Mouse (Mus musculus): Measurements from ENCODE around the gene Efnb2. TPM values are rescaled to one million over a fixed set of nuclear protein-coding genes. Genes with fewer than 3 reads are reported as not detected.
A peak's percentile ranks its signal among the peaks of the same experiment; 100 is the strongest.

The Efnb2 gene
- total RNA-seq, 2 experiments from 2014 or later, result 67.2 to 69.6 TPM

- DNase-seq (ENCODE audit: low spot score in 2 of 2), result no peak
- intact Hi-C loops (cut with DNase I), result loop anchor here (2.0 to 10.0 kb wide), 6 partner anchors 433 to 1641 kb away; no protein-coding TSS in a partner anchor
Observed at GRCm38 (mm10) chr8:8657692-8658355, 3.2 kb downstream of the Efnb2 start.

- DNase-seq (ENCODE audit: low spot score in 2 of 2), result peak in 1 of 2 experiments; percentile 60
- intact Hi-C loops (cut with DNase I), result loop anchor here (2.0 to 10.0 kb wide), 6 partner anchors 432 to 1640 kb away; no protein-coding TSS in a partner anchor
Observed at GRCm38 (mm10) chr8:8656578-8657441, 4.2 kb downstream of the Efnb2 start.

DNA sequence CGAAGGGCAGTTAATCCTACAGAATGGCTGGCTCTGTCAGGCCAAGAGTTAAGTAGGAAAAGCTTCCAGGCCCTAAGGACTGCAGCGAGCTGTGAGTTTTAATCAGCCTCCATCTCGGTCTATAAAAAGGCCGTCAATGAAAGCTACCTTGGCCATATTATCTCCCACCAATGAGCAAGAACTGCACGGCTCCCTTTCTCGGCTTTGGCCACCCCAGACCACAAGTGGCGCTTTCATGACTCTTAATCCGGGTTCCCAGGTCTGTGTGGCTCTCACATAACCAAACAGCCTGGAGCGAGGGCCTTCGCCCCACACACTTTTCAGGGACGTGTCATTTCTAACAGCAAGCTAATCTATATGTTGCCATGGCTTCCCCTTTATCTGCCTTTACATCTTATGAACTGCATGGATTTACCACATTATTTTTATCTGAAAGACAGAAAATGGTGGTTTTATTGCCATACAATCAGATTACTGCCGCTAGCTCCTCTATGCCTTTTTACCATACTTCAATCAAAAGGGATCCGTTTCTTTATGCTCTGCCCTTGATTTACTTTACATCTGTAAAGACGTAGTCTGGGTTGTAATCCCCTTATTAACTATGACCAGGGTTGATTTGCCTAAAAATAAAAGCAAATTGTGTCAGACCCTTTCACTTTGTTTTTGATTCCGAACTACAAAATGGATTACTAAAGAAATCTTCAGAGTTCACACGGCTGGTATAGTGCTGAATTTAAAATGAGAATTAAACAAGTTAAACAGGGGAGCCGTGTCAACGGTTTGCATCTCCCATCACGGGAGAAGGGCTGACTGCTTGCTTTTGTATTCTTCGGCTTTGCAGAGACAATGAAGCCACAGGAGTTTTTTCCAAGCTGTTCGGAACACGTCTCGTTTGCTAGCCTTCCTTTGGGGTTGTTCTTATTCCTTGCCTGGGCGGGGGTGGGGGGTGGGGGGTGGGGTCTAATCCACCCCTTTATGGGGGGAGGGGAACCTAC, 5.4 kb downstream of the Efnb2 start:
- DNase-seq (ENCODE audit: low spot score in 2 of 2), result no peak
- intact Hi-C loops (cut with DNase I), result loop anchor here (2.0 to 10.0 kb wide), 6 partner anchors 431 to 1638 kb away; no protein-coding TSS in a partner anchor

DNA sequence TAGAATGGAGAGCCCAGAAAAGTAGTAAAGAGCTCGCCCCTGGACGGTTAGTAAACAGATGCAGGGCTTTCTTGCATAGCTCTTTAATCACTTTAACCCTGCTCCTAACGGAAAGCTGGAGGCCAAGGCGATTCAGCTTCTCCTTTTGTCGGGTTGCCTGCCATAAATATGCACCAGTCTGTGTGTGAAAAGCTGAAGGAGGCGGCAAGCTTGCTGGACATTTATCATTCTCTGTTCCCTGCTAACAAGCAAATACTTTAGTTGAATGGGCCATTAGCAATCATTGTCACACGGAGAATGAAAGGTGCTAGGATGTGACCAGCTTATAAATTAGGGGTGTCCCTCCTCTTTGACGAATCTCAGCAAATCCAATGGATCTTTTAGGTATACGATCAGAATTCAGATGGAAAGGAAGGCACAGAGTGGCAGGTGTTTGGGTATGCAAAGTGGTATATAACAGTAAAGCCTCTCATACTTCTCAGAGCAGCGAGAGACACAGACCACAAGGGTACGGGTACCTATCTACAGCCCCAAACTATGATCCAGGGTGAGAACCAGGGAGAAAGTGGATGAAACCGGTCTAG, 7.0 kb downstream of the Efnb2 start:
- DNase-seq (ENCODE audit: low spot score in 2 of 2), result no peak
- intact Hi-C loops (cut with DNase I), result loop anchor here (10.0 kb wide), 4 partner anchors 549 to 1349 kb away; no protein-coding TSS in a partner anchor

DNA sequence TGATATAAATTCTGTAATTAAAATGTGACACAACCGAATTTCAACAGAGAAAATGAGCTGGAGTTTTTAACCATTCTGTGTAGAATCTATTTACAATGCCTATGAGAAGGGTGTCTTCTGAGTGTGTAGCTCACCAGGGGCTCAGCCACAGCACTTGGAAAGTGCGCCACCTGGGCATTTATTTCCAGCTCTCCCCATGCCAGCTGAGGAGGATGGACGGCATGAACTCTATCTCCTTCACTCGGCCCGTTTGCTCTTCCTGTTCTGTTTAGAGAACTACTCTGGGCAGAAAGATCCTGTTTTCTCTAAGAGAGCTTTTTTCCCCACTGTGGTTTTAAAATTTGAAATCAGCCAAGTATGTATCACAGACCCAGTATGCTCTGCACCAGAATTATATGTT, 7.7 kb downstream of the Efnb2 start:
- intact Hi-C loops (cut with DNase I), result loop anchor here (10.0 kb wide), 4 partner anchors 549 to 1349 kb away; no protein-coding TSS in a partner anchor
- DNase-seq (ENCODE audit: low spot score in 2 of 2), result peak in 1 of 2 experiments; percentile 50

DNA sequence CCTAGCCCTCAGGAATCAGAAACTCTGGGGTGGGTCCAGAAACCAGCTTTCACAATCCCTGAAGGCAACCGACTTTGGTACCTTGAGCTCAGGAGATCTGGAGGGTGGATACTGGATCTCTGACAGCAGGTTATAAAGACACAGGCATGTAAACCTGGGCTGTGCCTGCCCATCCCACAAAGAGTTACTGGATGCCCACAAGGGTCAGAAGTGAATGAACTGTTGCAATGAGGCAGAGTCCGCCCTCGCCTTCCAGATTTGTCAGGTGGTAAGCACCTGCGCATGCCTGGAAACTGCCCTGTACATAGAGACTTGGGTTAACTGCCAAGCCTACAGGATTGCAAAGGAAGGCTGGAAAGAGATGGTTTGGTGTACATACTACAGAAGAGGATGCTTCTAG, 8.7 kb downstream of the Efnb2 start:
- intact Hi-C loops (cut with DNase I), result loop anchor here (10.0 kb wide), 4 partner anchors 548 to 1348 kb away; no protein-coding TSS in a partner anchor
- DNase-seq (ENCODE audit: low spot score in 2 of 2), result no peak

- intact Hi-C loops (cut with DNase I), result loop anchor here (10.0 kb wide), 4 partner anchors 545 to 1345 kb away; no protein-coding TSS in a partner anchor
- peak; percentile 78 to 94 for DNase-seq (ENCODE audit: low spot score in 2 of 2)
Observed at GRCm38 (mm10) chr8:8649944-8650343, 11.1 kb downstream of the Efnb2 start.

GRCm38 (mm10) chr8:8649536-8649935, 11.5 kb downstream of the Efnb2 start:
- DNase-seq (ENCODE audit: low spot score in 2 of 2), result no peak
- intact Hi-C loops (cut with DNase I), result no loop called here

DNA sequence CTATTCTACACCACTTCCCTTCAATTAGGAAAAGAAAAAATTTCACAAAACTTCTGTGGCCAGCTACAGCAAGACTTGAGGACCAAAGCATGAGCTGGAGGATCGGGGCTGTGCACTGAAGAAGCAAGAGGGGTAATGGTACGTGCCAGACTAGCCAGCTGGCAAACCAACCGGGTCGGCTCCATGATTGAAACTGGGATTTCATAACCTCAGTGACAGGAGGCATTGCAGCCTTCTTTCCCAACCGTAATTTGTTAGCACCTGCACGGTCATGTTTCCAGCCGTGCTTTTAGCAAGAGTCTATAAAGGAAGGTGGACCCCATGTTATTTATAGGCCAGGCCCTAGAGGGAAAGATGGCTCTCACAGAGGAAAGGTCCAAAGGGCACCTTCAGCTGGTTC, 12.4 kb downstream of the Efnb2 start:
- intact Hi-C loops (cut with DNase I), result no loop called here
- DNase-seq (ENCODE audit: low spot score in 2 of 2), result no peak

GRCm38 (mm10) chr8:8647824-8648223, 13.2 kb downstream of the Efnb2 start:
- no peak for DNase-seq (ENCODE audit: low spot score in 2 of 2)
- intact Hi-C loops (cut with DNase I), result no loop called here

DNA sequence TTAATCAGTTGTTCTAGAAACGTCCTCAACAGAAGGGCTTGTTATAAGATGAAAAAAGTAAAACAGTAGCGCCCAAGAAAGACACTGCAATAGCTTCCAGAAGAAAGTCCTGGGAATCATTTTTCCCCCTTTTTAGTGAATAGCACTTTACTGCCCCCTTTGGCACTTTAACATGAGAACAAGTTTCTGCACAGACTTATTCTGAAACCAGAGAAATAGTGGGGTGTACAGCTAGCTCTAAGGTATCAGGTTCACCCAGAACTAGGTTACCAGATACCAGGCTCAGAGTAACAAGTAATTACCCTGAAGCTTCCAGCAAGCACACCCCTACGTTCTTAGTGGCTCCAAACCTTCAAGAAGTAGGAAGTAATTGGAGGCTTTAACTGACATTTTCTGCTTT, 13.7 kb downstream of the Efnb2 start:
- intact Hi-C loops (cut with DNase I), result no loop called here
- no peak for DNase-seq (ENCODE audit: low spot score in 2 of 2)

DNA sequence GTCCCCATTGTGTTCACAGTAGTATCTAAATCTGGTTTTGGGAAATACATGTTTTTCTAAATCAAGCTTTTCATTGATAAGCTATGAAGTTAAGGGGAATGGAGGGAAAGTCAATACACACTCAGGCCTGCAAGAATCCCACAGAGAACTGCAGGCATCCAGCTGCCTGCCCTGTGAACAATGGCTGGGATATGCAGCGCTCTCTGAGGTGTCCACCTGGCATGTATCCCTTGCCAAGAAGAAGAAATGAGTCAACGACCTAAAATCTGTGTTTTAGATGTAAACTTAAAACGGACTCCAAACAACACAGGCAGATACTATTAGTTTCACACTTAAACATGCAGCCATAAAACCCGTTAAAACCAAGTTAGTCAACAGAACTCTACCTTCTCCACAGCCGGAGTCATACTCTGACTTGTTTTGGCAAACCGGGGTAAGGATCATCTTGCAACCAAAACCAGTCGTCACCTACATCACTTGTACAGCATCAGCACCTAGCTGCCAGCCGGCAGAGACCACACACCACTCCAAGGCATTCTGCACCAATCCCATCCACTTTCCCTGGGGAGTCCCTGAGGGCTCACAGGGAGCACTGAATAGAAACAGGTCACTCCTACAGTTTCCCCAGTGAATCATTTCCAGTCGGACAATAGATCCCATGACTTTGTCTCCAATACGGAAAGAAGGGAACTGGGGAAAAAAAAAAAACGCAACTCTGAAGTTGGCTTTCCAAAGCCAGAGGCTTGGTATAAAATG, 16.7 kb downstream of the Efnb2 start:
- intact Hi-C loops (cut with DNase I), result no loop called here
- DNase-seq (ENCODE audit: low spot score in 2 of 2), result no peak

- intact Hi-C loops (cut with DNase I), result no loop called here
- DNase-seq (ENCODE audit: low spot score in 2 of 2), result no peak
Observed at GRCm38 (mm10) chr8:8640264-8640588, 20.8 kb downstream of the Efnb2 start.

DNA sequence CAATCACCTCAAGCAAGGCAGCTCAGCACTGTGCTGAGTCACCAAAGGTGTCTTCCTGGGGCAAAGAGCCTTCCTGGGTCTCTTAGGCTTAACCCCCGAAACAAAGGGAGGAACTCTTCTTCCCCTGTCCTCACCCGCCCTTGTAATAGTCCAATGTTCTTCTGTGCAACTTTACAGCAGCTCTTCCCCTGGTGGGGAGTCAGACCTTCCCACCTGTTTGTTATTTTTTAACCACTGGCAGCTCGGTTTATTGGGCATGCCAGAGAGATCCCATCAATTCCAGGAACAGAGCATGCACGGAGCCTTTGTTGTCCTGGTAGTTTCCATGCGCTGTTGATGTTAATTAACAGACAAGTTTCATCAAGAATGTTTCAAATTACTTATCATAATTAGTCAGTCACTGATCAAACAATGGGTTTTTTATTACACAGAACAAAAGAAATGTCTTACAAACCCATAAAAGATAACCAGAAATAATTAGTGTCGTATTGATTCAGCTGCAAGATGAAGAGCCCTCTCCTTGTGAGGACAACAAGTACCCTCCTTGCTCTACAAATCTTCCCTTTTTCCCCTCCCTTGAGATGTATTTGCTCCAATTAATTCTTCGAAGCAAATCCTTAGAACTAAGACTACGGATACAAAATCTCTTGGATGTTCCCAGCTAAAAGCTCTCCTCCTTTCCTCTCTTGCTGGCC, 21.3 kb downstream of the Efnb2 start:
- no peak for DNase-seq (ENCODE audit: low spot score in 2 of 2)
- intact Hi-C loops (cut with DNase I), result no loop called here

GRCm38 (mm10) chr8:8631394-8631793, 29.6 kb downstream of the Efnb2 start:
- intact Hi-C loops (cut with DNase I), result no loop called here
- DNase-seq (ENCODE audit: low spot score in 2 of 2), result no peak

DNA sequence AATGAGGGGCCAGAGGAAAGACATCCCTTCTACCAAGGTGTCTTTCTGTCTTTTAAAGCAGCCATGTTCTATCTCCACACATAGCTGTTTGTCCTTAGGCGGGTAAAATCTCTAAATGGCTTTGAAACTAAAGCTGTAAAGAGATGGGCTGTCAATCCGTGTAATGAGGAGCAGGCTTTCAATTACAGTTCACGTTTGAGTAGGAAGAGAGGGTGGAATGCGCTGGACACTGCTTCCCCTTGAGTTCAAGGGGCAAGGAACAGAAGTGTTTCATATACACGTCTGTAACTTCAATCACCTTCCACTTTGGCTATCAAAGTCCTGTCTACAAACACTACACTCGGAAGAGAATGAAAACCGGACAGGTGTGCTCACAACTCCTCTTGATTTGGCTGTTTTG, 37.0 kb downstream of the Efnb2 start:
- no peak for DNase-seq (ENCODE audit: low spot score in 2 of 2)
- intact Hi-C loops (cut with DNase I), result no loop called here

- DNase-seq (ENCODE audit: low spot score in 2 of 2), result peak in 1 of 2 experiments; percentile 64
- intact Hi-C loops (cut with DNase I), result no loop called here
Observed at GRCm38 (mm10) chr8:8623486-8623885, 37.6 kb downstream of the Efnb2 start.

- DNase-seq (ENCODE audit: low spot score in 2 of 2), result no peak
- intact Hi-C loops (cut with DNase I), result no loop called here
Observed at GRCm38 (mm10) chr8:8622476-8622875, 38.6 kb downstream of the Efnb2 start.

Data from left cerebral cortex, postnatal 25 days (tissue).